Mouse (Mus musculus): ENCODE results near the gene Tnfaip6. TPM values are rescaled to one million over a fixed set of nuclear protein-coding genes. Genes with fewer than 3 reads are reported as not detected.

Tnfaip6 gene
- polyA plus RNA-seq, 1 experiment, result 3.0 TPM

GRCm38 (mm10) chr2:52055616-52056015, 17.8 kb downstream of the Tnfaip6 start:
- no peak for DNase-seq (ENCODE audit: low read depth)
- TF ChIP-seq CTCF (IDR thresholded peaks at IDR 0.05; ENCODE audit: borderline replicate concordance, extremely low read depth, insufficient read depth, insufficient read length) (no peak), POLR2A (IDR thresholded peaks at IDR 0.05; ENCODE audit: borderline replicate concordance, extremely low read depth, insufficient read depth, insufficient read length, poor library complexity, severe bottlenecking) (no peak)

- DNase-seq (ENCODE audit: low read depth), result no peak
- TF ChIP-seq POLR2A (IDR thresholded peaks at IDR 0.05; ENCODE audit: borderline replicate concordance, extremely low read depth, insufficient read depth, insufficient read length, poor library complexity, severe bottlenecking) (no peak), CTCF (IDR thresholded peaks at IDR 0.05; ENCODE audit: borderline replicate concordance, extremely low read depth, insufficient read depth, insufficient read length) (no peak)
These were observed 19.3 kb downstream of the Tnfaip6 start for GRCm38 (mm10) chr2:52057099-52057498.

GRCm38 (mm10) chr2:52057681-52058080, 19.9 kb downstream of the Tnfaip6 start:
- no peak for TF ChIP-seq POLR2A (IDR thresholded peaks at IDR 0.05; ENCODE audit: borderline replicate concordance, extremely low read depth, insufficient read depth, insufficient read length, poor library complexity, severe bottlenecking)
- DNase-seq (ENCODE audit: low read depth), result no peak

GRCm38 (mm10) chr2:52068641-52069040, 30.8 kb downstream of the Tnfaip6 start:
- TF ChIP-seq CTCF (IDR thresholded peaks at IDR 0.05; ENCODE audit: borderline replicate concordance, extremely low read depth, insufficient read depth, insufficient read length), result no peak
- no peak for TF ChIP-seq POLR2A (IDR thresholded peaks at IDR 0.05; ENCODE audit: borderline replicate concordance, extremely low read depth, insufficient read depth, insufficient read length, poor library complexity, severe bottlenecking)
- no peak for DNase-seq (ENCODE audit: low read depth)

- TF ChIP-seq POLR2A (IDR thresholded peaks at IDR 0.05; ENCODE audit: borderline replicate concordance, extremely low read depth, insufficient read depth, insufficient read length, poor library complexity, severe bottlenecking) (no peak), CTCF (IDR thresholded peaks at IDR 0.05; ENCODE audit: borderline replicate concordance, extremely low read depth, insufficient read depth, insufficient read length) (no peak)
- no peak for DNase-seq (ENCODE audit: low read depth)
These were observed 33.0 kb downstream of the Tnfaip6 start for GRCm38 (mm10) chr2:52070816-52071215.

GRCm38 (mm10) chr2:52071241-52071991, 33.6 kb downstream of the Tnfaip6 start:
- TF ChIP-seq CTCF (IDR thresholded peaks at IDR 0.05; ENCODE audit: borderline replicate concordance, extremely low read depth, insufficient read depth, insufficient read length), result no peak
- no peak for TF ChIP-seq POLR2A (IDR thresholded peaks at IDR 0.05; ENCODE audit: borderline replicate concordance, extremely low read depth, insufficient read depth, insufficient read length, poor library complexity, severe bottlenecking)
- DNase-seq (ENCODE audit: low read depth), result peak; percentile 7

GRCm38 (mm10) chr2:52072065-52072490, 34.3 kb downstream of the Tnfaip6 start:
- no peak for DNase-seq (ENCODE audit: low read depth)

GRCm38 (mm10) chr2:52072491-52073140, 34.8 kb downstream of the Tnfaip6 start, which contains the start of gene Rif1:
TSS of gene Rif1 (plus strand) at chr2:52072832.
- TF ChIP-seq POLR2A (IDR thresholded peaks at IDR 0.05; ENCODE audit: borderline replicate concordance, extremely low read depth, insufficient read depth, insufficient read length, poor library complexity, severe bottlenecking) (peak; percentile 48; the same call in 1 of the 2 replicates), CTCF (IDR thresholded peaks at IDR 0.05; ENCODE audit: borderline replicate concordance, extremely low read depth, insufficient read depth, insufficient read length) (no peak)

More at GRCm38 (mm10) chr2:52072065-52072490, 34.3 kb downstream of the Tnfaip6 start:
- TF ChIP-seq POLR2A (IDR thresholded peaks at IDR 0.05; ENCODE audit: borderline replicate concordance, extremely low read depth, insufficient read depth, insufficient read length, poor library complexity, severe bottlenecking) (no peak), CTCF (IDR thresholded peaks at IDR 0.05; ENCODE audit: borderline replicate concordance, extremely low read depth, insufficient read depth, insufficient read length) (no peak)

GRCm38 (mm10) chr2:52073141-52073904, 35.5 kb downstream of the Tnfaip6 start:
- TF ChIP-seq POLR2A (IDR thresholded peaks at IDR 0.05; ENCODE audit: borderline replicate concordance, extremely low read depth, insufficient read depth, insufficient read length, poor library complexity, severe bottlenecking), result no peak
- no peak for TF ChIP-seq CTCF (IDR thresholded peaks at IDR 0.05; ENCODE audit: borderline replicate concordance, extremely low read depth, insufficient read depth, insufficient read length)
- DNase-seq (ENCODE audit: low read depth), result peak; percentile 44

More at GRCm38 (mm10) chr2:52072491-52073140, 34.8 kb downstream of the Tnfaip6 start, which contains the start of gene Rif1:
- DNase-seq (ENCODE audit: low read depth), result peak; percentile 93

GRCm38 (mm10) chr2:52078666-52079065, 40.9 kb downstream of the Tnfaip6 start:
- no peak for TF ChIP-seq POLR2A (IDR thresholded peaks at IDR 0.05; ENCODE audit: borderline replicate concordance, extremely low read depth, insufficient read depth, insufficient read length, poor library complexity, severe bottlenecking)
- TF ChIP-seq CTCF (IDR thresholded peaks at IDR 0.05; ENCODE audit: borderline replicate concordance, extremely low read depth, insufficient read depth, insufficient read length), result no peak
- no peak for DNase-seq (ENCODE audit: low read depth)

- no peak for DNase-seq (ENCODE audit: low read depth)
- no peak for TF ChIP-seq POLR2A (IDR thresholded peaks at IDR 0.05; ENCODE audit: borderline replicate concordance, extremely low read depth, insufficient read depth, insufficient read length, poor library complexity, severe bottlenecking)
- TF ChIP-seq CTCF (IDR thresholded peaks at IDR 0.05; ENCODE audit: borderline replicate concordance, extremely low read depth, insufficient read depth, insufficient read length), result no peak
These were observed 46.2 kb downstream of the Tnfaip6 start for GRCm38 (mm10) chr2:52084013-52084412.

Measured in brain, embryonic 14.5 days (tissue).